Mouse (Mus musculus): ENCODE data around the gene Kcnc1. TPM values are rescaled to one million over a fixed set of nuclear protein-coding genes. Genes with fewer than 3 reads are reported as not detected.
A peak's percentile ranks its signal among the peaks of the same experiment; 100 is the strongest.

Gene Kcnc1
- total RNA-seq, 2 experiments from 2014 or later, result 115 to 131 TPM

DNA sequence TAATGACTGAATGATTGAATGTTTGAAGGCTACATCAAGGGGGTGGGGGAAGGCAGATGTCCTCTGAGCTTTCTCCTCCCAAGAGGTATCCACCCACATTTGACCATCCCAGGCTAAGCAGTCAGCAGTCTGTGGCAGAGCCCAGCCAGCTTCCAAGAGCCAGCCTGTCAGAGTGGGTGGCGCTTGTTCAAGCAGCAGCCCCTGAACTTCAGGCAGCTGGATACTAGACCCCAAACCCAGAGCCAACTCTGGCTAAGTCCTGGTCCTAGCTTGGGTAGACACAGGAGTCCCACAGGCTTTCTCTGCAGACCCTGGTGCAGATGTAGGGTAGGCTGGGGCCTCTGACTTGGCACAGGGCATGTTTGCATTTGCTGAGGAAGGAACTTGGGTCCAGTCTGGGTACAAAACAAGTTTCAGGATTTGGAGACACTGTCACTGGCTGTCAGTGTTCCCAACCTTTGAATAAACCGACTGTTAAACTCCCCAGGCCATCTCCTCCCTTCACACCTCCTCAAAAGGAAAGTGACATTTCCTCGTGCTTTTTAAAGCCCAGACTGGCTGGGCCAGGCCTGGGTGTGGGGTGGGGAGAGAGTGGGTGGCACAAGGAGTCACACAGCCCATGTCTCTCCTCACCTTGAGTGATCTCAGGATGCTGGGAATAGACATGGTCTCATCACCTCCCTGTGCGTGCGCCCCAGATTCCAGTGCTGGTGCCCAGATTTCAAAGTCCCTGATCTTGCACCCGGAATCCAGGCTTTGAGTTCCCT is 17.8 kb downstream of the Kcnc1 start:
- intact Hi-C loops (cut with DNase I), result loop anchor here (2.0 kb wide), 1 partner anchor 13 kb away; no protein-coding TSS in a partner anchor
- DNase-seq (ENCODE audit: low spot score in 2 of 2), result peak in 1 of 2 experiments; percentile 60

- intact Hi-C loops (cut with DNase I), result loop anchor here (2.0 kb wide), 1 partner anchor 15 kb away; no protein-coding TSS in a partner anchor
- DNase-seq (ENCODE audit: low spot score in 2 of 2), result peak in 1 of 2 experiments; percentile 75
Measured at GRCm38 (mm10) chr7:46415818-46416425, 19.6 kb downstream of the Kcnc1 start.

GRCm38 (mm10) chr7:46417467-46417866 is 21.2 kb downstream of the Kcnc1 start:
- no peak for DNase-seq (ENCODE audit: low spot score in 2 of 2)
- intact Hi-C loops (cut with DNase I), result no loop called here

DNA sequence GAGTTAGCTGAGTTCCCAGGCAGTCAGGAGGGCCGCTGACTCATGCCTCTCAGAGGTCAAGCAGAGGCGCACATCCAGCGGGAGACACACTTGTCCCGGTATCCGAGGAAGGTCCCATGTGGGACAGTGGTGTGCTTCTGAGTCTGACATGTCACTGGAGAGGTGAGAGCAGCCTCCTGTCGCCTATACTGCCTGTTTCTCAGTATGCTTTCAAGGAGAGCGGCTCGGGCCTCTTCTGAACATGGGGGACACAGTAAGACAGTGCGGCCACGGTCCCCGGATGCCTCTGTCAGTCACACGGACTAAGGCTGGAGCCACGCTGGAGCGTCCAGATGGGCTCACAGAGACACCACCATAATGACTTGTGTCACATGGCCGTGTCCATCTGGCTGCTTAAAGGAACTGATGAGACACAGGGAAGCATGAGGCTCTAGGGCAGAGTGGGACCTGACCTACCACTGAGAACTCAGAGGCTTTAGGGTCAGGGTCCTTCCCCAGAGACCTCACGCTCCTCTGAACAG is 21.9 kb downstream of the Kcnc1 start:
- intact Hi-C loops (cut with DNase I), result no loop called here
- peak in 1 of 2 experiments; percentile 26 for DNase-seq (ENCODE audit: low spot score in 2 of 2)

DNA sequence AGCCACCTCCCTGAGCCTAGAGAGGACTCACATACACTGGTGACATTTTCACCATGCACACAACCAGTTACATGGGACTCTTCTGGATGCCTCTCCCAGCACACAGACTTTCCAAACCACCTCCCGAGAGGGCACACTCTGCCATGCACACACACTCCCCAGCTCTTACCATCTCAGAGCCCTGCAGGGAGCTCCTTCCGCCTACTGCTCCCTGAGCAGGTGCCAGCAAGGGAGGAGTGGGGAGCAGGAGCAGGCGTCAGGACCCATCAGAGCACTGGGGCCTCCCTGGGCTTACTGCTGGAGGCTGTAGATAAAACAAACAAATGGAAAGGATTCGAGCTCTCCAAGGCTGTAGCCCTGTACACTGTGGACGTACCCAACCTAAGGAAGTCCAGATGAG is 25.2 kb downstream of the Kcnc1 start:
- intact Hi-C loops (cut with DNase I), result no loop called here
- DNase-seq (ENCODE audit: low spot score in 2 of 2), result peak; percentile 56 to 76

- peak; percentile 54 to 83 for DNase-seq (ENCODE audit: low spot score in 2 of 2)
- intact Hi-C loops (cut with DNase I), result loop anchor here (2.0 kb wide), 1 partner anchor 25 kb away; the partner anchor contains the start of gene Kcnc1
Measured at GRCm38 (mm10) chr7:46422052-46422763, 25.9 kb downstream of the Kcnc1 start.

- DNase-seq (ENCODE audit: low spot score in 2 of 2), result peak; percentile 73 to 89
- intact Hi-C loops (cut with DNase I), result loop anchor here (2.0 kb wide), 1 partner anchor 26 kb away; the partner anchor contains the start of gene Kcnc1
Measured at GRCm38 (mm10) chr7:46422764-46423412, 26.6 kb downstream of the Kcnc1 start.

DNA sequence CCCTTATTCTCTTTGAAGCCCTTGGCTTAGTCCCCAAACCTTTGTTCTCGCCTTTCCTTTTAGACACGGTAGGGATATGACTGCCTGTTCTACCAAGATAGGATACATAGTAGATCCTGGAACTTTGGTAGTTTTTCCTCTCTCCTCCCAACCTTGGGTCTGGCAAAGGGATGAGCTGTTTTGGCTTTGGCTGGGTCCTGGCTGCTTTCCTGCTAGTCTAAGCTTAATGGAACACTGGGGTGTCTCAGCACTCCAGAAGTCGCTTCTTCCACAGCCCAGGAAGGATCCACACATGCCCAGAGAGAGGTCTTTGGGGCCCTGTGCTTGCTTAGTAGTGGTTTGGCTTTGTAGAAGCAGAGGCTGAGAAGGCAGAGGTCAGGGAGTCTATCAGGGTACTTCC is 27.7 kb downstream of the Kcnc1 start:
- intact Hi-C loops (cut with DNase I), result loop anchor here (2.0 kb wide), 1 partner anchor 27 kb away; the partner anchor contains the start of gene Kcnc1
- no peak for DNase-seq (ENCODE audit: low spot score in 2 of 2)

- DNase-seq (ENCODE audit: low spot score in 2 of 2), result no peak
- intact Hi-C loops (cut with DNase I), result no loop called here
Measured at GRCm38 (mm10) chr7:46425012-46425411, 28.7 kb downstream of the Kcnc1 start.

- intact Hi-C loops (cut with DNase I), result no loop called here
- no peak for DNase-seq (ENCODE audit: low spot score in 2 of 2)
Measured at GRCm38 (mm10) chr7:46433874-46434273, 37.6 kb downstream of the Kcnc1 start.

DNA sequence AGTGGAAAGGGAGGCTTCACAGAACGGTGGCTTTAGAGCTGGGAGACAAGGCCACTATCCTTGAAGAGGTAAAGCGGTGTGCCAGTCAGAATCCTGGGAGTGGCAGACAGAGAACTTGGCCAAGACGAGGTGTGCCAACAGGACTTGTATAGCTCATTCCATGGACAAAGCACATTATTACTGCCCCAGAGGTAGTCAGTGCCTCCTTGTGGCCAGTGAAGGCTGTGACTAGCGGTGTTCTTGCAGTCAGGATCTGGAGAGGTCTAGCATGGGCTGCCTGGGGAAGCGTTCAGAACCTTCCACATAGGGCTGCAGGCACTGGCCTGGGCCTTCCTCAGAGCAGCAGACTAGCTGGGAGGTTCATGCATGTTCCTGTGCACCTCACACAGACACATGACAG is 39.5 kb downstream of the Kcnc1 start:
- DNase-seq (ENCODE audit: low spot score in 2 of 2), result no peak
- intact Hi-C loops (cut with DNase I), result no loop called here

DNA sequence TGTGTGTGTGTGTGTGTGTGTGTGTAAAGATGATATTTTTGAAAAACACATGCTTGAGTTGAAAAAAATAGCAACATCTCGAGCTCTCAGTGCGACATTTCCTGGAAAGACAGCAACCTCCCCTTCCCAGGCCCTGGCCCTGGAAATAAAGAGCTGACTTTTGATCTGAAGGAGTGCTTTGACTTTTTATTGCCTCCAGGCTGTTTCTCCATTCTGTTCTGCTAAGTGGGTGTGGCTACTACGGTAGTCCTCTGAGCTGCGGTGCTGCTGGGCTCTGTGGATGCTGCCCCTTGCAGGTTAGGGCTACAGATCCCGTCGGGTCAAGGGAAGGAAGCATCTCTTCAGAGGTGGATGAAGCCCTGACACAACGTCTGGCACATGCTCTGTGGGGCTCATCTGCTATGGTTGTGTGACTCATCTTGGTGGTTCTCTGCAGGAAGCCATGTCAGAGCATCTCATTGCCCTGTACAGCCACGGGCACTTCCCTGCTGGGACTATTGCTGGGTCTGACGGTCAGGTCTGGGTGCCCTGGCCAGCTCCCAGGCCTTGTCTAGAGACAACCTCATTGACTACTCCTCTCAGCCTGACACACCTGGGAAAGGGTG is 42.3 kb downstream of the Kcnc1 start:
- DNase-seq (ENCODE audit: low spot score in 2 of 2), result no peak
- intact Hi-C loops (cut with DNase I), result loop anchor here (2.0 kb wide), 1 partner anchor 40 kb away; no protein-coding TSS in a partner anchor

DNA sequence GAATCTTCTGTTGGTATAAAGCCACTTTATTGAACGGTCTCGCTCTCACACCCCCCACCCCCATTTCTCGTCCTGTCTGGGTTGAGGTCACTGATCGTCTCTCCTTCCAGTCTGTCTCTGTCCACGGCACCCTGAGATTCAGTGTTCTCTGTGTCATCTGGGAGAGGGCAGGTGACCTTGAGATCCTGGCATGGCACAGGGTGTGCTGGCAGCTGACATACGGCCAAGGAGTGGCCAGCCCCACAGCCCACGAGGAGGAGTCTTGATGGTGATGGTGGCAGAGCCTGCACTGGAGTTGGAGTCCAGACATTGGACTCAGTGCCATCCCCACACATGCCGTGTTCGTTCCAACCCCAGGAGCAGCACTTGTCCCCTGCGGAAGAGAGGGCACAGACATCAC is 46.9 kb downstream of the Kcnc1 start:
- no peak for DNase-seq (ENCODE audit: low spot score in 2 of 2)
- intact Hi-C loops (cut with DNase I), result no loop called here

- intact Hi-C loops (cut with DNase I), result no loop called here
- DNase-seq (ENCODE audit: low spot score in 2 of 2), result no peak
Measured at GRCm38 (mm10) chr7:46445896-46446295, 49.6 kb downstream of the Kcnc1 start.

DNA sequence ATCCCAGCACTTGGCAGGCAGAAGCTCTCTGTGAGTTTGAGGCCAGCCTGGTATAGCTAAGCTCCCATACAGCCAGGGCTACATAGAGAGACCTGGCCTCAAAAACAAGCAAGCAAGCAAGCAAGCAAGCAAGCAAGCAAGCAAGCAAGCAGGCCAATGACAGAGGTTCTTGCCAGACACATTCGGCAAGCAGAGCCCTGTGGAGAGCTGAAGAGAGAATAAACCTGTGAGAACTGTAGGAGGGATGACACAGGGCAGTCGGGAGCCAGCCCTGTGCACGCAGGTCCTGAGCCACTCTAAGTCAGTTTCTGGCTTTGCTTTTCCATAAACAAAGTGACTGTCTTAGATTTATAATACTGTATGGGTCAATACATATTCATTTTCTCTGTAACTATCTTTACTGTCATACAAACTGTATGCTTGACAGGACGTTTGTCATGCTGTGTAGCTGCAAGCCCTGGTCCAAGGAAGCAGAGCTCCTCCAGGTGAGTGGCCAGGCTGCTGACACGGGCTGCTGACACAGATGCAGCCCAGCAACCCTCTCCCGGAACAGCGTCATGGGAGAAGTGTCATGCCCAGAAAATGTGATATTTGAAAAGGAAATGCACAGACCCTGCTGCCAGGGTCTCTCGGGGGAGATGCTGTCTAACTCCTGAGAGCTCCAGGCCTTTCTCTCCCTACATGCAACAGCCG is 51.3 kb downstream of the Kcnc1 start:
- no peak for DNase-seq (ENCODE audit: low spot score in 2 of 2)

DNA sequence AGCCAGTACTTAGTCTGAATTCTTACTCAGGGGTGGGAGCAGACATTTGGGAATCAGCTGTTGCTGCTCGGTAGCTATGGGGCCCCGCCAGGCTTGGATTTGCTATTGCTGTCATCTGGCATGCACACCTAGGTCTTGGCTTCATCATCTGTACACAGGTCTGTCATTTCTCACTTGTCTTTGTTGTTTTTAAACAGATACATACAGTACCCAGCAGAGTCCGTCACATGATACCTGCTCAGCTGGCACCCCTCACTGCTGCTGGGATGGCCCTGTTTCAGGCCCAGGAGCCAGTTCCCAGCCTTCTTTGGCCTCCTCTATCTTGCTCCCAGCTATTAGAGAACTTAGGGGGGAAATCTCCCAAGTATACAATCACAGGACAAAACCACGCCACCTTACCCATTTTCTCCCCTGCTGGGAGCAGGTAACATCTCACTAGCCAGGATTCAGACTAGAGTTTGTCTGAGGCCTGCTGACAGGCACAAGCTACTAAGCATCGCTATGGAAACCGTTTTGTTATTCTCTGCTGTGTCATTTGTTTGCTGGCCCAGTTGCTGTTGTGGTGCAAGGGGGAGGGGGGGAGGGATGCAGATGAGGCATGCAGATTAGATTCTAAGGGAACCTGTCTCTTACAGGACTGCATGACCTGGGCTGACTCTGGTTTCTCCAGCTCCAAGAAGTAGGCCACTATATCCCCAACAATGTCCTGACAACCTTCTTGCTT is 52.8 kb downstream of the Kcnc1 start:
- intact Hi-C loops (cut with DNase I), result no loop called here
- DNase-seq (ENCODE audit: low spot score in 2 of 2), result no peak

More for the DNA sequence above, 51.3 kb downstream of the Kcnc1 start:
- intact Hi-C loops (cut with DNase I), result no loop called here

GRCm38 (mm10) chr7:46453930-46454679 is 57.8 kb downstream of the Kcnc1 start:
- DNase-seq (ENCODE audit: low spot score in 2 of 2), result peak in 1 of 2 experiments; percentile 38

More at GRCm38 (mm10) chr7:46453930-46454679, 57.8 kb downstream of the Kcnc1 start:
- intact Hi-C loops (cut with DNase I), result no loop called here
